Mouse (Mus musculus) kidney, adult 2 months (tissue): ENCODE results near the gene Morc2a. TPM values are rescaled to one million over a fixed set of nuclear protein-coding genes. Genes with fewer than 3 reads are reported as not detected.

Experiments used
- DNase-seq: peaks from one replicate; pipeline ENCODE4 v3.0.0; 2021
- H3K27ac ChIP-seq: fragments of 200-500 bp; 2 replicates; pipeline ENCODE4 v1.5.1; 2012; ENCODE audit warnings: low read depth, low read length, control low read depth, inconsistent platforms; ENCODE audit not compliant: insufficient read depth
- H3K27me3 ChIP-seq: fragments of 200-500 bp; replicated peaks from 2 replicates; pipeline ENCODE4 v1.6.1; 2012; ENCODE audit warnings: mild to moderate bottlenecking, moderate library complexity, low read length, inconsistent platforms; ENCODE audit not compliant: control insufficient read depth, insufficient read depth
- H3K36me3 ChIP-seq: fragments of 200-500 bp; 2 replicates; pipeline ENCODE4 v1.6.1; 2012; ENCODE audit warnings: mild to moderate bottlenecking, moderate library complexity, low read length, inconsistent platforms; ENCODE audit not compliant: control insufficient read depth, insufficient read depth
- H3K4me1 ChIP-seq: fragments of 200-500 bp; 2 replicates; pipeline ENCODE4 v1.6.1; 2011; ENCODE audit warnings: low read length; ENCODE audit not compliant: control insufficient read depth, insufficient read depth
- H3K4me3 ChIP-seq: fragments of 200-500 bp; 2 replicates; pipeline ENCODE4 v1.5.1; 2011; ENCODE audit warnings: mild to moderate bottlenecking, low read depth, low read length, control low read depth; ENCODE audit not compliant: insufficient read depth
- CTCF ChIP-seq: fragments of 200-500 bp; conservative IDR thresholded peaks from 2 replicates; pipeline ENCODE4 v1.5.1; 2011; ENCODE audit warnings: low read depth, mild to moderate bottlenecking, control low read depth, low read length, moderate library complexity, mixed read lengths; ENCODE audit not compliant: insufficient read depth, insufficient read length
- POLR2A ChIP-seq: fragments of 200-500 bp; IDR thresholded peaks from one replicate; pipeline ENCODE4 v1.6.1; 2011; ENCODE audit warnings: low read depth, low read length, control low read depth
- WGBS: fragments of 180-500 bp; shearing (Covaris S2); methylation state at CpG from one replicate; pipeline ENCODE4 v1.1.7; 2018; 5-methylcytosine and 5-hydroxymethylcytosine counted together
- polyA plus RNA-seq: library from polyadenylated mRNA; depleted of rRNA; stranded (reverse); fragments of >200 nt; gene quantifications from 2 replicates; pipeline ENCODE4 v1.2.3, GENCODE M21; 2012

Morc2a gene
- polyA plus RNA-seq, 1 experiment, result 9.2 TPM

DNA sequence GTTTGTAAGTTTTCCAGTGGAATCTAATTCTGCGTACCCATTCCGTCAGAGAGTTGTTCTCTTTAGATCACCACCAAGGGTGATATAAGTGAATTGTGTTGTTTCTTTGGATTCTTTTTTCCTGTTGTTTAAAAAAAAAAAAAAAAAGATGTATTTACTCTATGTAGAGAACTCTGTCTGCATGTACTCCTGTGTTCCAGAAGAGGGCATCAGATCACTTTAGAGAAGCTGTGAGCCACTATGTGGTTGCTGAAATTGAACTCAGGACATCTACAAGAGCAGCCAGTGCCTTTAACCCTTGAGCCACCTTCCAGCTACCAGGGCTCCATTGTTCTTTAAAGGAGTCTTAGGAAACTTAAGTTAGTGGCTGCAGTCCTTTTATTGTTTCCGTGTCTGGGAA, 48.5 kb downstream of the Morc2a start:
- no peak overlapping the region for H3K4me3 ChIP-seq
- TF ChIP-seq CTCF, result no peak
- no peak for TF ChIP-seq POLR2A
- 91% methylated on average over 3 of the region's 3 CpGs for WGBS

GRCm38 (mm10) chr11:3703089-3703992, 54.4 kb downstream of the Morc2a start:
- H3K27ac ChIP-seq, result no peak overlapping the region
- 88% methylated on average over 7 of the region's 7 CpGs for WGBS
- no peaks in the 10 kb centered on the region for H3K36me3 ChIP-seq
- H3K27me3 ChIP-seq, result no peaks in the 10 kb centered on the region
- H3K4me1 ChIP-seq, result no peaks in the 10 kb centered on the region
- H3K4me3 ChIP-seq, result no peak overlapping the region
- DNase-seq, result no peak
- TF ChIP-seq POLR2A (no peak), CTCF (no peak)

More for the DNA sequence above, 48.5 kb downstream of the Morc2a start:
- DNase-seq, result no peak
- no peak overlapping the region for H3K27ac ChIP-seq
- no peaks in the 10 kb centered on the region for H3K36me3 ChIP-seq
- no peaks in the 10 kb centered on the region for H3K27me3 ChIP-seq
- no peaks in the 10 kb centered on the region for H3K4me1 ChIP-seq

- H3K4me1 ChIP-seq, result no peaks in the 10 kb centered on the region
- 81% methylated on average over 8 of the region's 8 CpGs for WGBS
- H3K36me3 ChIP-seq, result no peaks in the 10 kb centered on the region
- H3K27me3 ChIP-seq, result no peaks in the 10 kb centered on the region
- DNase-seq, result no peak
- H3K27ac ChIP-seq, result no peak overlapping the region
- TF ChIP-seq POLR2A (no peak), CTCF (no peak)
- no peak overlapping the region for H3K4me3 ChIP-seq
Observed at GRCm38 (mm10) chr11:3704404-3704803, 55.4 kb downstream of the Morc2a start.

GRCm38 (mm10) chr11:3707057-3707456, 58.1 kb downstream of the Morc2a start:
- TF ChIP-seq CTCF, result no peak
- TF ChIP-seq POLR2A, result no peak
- Histone ChIP-seq H3K4me3 (no peak overlapping the region), H3K27me3 (no peaks in the 10 kb centered on the region), H3K36me3 (no peaks in the 10 kb centered on the region), H3K27ac (no peak overlapping the region), H3K4me1 (no peaks in the 10 kb centered on the region)
- 80% methylated on average over 8 of the region's 8 CpGs for WGBS
- no peak for DNase-seq

- Histone ChIP-seq H3K4me3 (no peak overlapping the region), H3K4me1 (no peaks in the 10 kb centered on the region), H3K27ac (no peak overlapping the region), H3K36me3 (no peaks in the 10 kb centered on the region), H3K27me3 (no peaks in the 10 kb centered on the region)
- 67% methylated on average over 14 of the region's 14 CpGs for WGBS
- DNase-seq, result no peak
- TF ChIP-seq CTCF (no peak), POLR2A (no peak)
Observed at GRCm38 (mm10) chr11:3710203-3710602, 61.2 kb downstream of the Morc2a start.

DNA sequence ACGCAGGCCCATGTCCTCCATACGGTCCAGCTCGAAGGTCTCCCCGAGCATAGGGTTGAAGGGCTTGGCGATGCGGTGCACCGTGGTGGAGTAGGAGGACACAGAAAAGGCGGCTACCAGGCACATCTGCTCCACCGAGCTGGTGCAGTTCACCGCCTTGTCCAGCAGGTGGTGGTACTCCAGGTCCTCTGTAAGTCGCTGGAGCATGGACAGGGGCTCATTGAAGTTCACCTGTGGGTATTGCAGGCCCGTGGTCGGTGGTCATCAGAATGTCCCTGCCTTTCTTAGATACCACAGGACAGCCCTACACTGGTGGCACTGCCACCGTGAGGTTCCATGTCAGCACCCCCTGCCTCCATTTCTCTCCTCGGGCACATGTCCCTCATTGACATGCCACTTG, 65.5 kb downstream of the Morc2a start:
- H3K36me3 ChIP-seq, result no peaks in the 10 kb centered on the region
- DNase-seq, result peak; percentile 57
- H3K27ac ChIP-seq, result no peak overlapping the region
- 32% methylated on average over 15 of the region's 15 CpGs for WGBS
- no peaks in the 10 kb centered on the region for H3K4me1 ChIP-seq
- H3K4me3 ChIP-seq, result no peak overlapping the region
- TF ChIP-seq CTCF, result peak; percentile 88
- no peak for TF ChIP-seq POLR2A
- no peaks in the 10 kb centered on the region for H3K27me3 ChIP-seq

DNA sequence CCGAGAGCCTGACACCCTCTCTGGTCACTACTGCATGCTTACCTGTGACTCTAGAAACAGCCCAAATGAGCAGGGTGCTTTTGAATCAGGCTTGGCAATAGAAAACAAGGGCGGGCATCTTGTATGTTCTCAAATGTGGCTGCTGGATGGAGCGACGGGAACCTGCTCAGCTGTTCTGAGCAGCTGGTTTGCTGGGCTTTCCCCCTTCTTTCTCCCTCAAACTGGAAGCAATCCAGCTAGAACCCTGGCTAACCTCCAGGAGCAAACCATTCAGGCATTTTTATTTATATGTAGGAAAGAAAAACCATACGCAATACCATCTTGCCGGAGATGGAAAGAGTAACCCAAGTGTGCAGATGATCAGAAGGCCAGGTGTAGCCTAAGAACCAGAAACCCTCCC, 67.7 kb downstream of the Morc2a start:
- TF ChIP-seq CTCF (no peak), POLR2A (no peak)
- Histone ChIP-seq H3K36me3 (no peaks in the 10 kb centered on the region), H3K4me3 (no peak overlapping the region), H3K27me3 (no peaks in the 10 kb centered on the region), H3K4me1 (no peaks in the 10 kb centered on the region), H3K27ac (no peak overlapping the region)
- WGBS, result 73% methylated on average over 6 of the region's 6 CpGs
- DNase-seq, result no peak

DNA sequence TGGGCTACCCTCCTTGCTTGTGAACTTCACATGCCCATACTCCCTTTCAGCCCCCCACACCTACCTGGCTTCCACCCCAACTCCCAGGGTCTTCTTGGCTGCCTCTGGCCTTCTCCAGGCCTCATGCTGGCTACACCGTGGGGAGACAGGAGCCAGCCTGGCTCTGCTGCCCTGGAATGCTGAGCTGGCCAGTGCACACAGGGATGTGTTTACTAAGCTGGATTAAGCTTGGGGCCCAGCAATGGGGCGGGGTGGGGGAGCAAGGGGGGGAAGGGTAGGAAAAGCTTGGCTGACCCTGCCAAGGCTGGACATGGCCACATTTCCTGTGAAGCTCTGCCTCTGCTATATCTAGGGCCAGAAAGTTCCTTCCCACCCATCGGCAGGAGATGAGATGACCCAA, 73.0 kb downstream of the Morc2a start:
- no peak for DNase-seq
- H3K4me1 ChIP-seq, result no peaks in the 10 kb centered on the region
- H3K36me3 ChIP-seq, result no peaks in the 10 kb centered on the region
- no peak for TF ChIP-seq POLR2A
- TF ChIP-seq CTCF, result no peak
- no peak overlapping the region for H3K4me3 ChIP-seq
- no peak overlapping the region for H3K27ac ChIP-seq
- H3K27me3 ChIP-seq, result no peaks in the 10 kb centered on the region
- WGBS, result 52% methylated on average over 3 of the region's 3 CpGs
